Mouse (Mus musculus) MN1 (cell line): ENCODE results near the gene Oas1c.

Experiments used
- DNase-seq: peaks from one replicate; pipeline ENCODE4 v3.0.0-alpha.2; 2016; ENCODE audit warnings: low spot score

The Oas1c gene

GRCm38 (mm10) chr5:120781646-120782045 is 30.7 kb downstream of the Oas1c start:
- DNase-seq: no peak

GRCm38 (mm10) chr5:120779922-120780321 is 32.4 kb downstream of the Oas1c start:
- DNase-seq: no peak

GRCm38 (mm10) chr5:120778941-120779340 is 33.4 kb downstream of the Oas1c start:
- DNase-seq: no peak

- DNase-seq: no peak
Measured at GRCm38 (mm10) chr5:120777478-120777877, 34.8 kb downstream of the Oas1c start, which contains the start of gene Oas3. TSS of gene Oas3 (minus strand) at chr5:120777661.

- no peak for DNase-seq
Measured at GRCm38 (mm10) chr5:120776801-120777200, 35.5 kb downstream of the Oas1c start.

GRCm38 (mm10) chr5:120775287-120775985 is 36.9 kb downstream of the Oas1c start:
- no peak for DNase-seq

- no peak for DNase-seq
Measured at GRCm38 (mm10) chr5:120769396-120769795, 42.9 kb downstream of the Oas1c start.

- DNase-seq: no peak
Measured at GRCm38 (mm10) chr5:120765010-120765409, 47.3 kb downstream of the Oas1c start.

- DNase-seq: no peak
Measured at GRCm38 (mm10) chr5:120761901-120762300, 50.4 kb downstream of the Oas1c start.

- no peak for DNase-seq
Measured at GRCm38 (mm10) chr5:120754215-120754614, 58.1 kb downstream of the Oas1c start.

- no peak for DNase-seq
Measured at GRCm38 (mm10) chr5:120752786-120753185, 59.5 kb downstream of the Oas1c start.

GRCm38 (mm10) chr5:120751206-120751605 is 61.1 kb downstream of the Oas1c start:
- no peak for DNase-seq
